Comparison of ENCODE assay signal across 23 mouse cellular contexts in genomic region chr5:25246473-25246865, GRCm38 (mm10). TPM values are rescaled to one million over a fixed set of nuclear protein-coding genes. Genes with fewer than 3 reads are reported as not detected.
"Had no signal": no experiment of that assay in that cellular context is flagged by ENCODE, and none has a peak within 500 bp of the region (broad histone marks: within the 10 kb centered on the region; RNA-seq: fewer than 3 reads in every experiment).

No protein-coding gene starts in this region.

- H3K4me3 ChIP-seq: limb, embryonic 12.5 days; limb, embryonic 15.5 days; lung, embryonic 15.5 days; megakaryocyte, embryonic 14.5 days; midbrain, embryonic 12.5 days; midbrain, embryonic 15.5 days; neural tube, embryonic 12.5 days; neural tube, embryonic 15.5 days had no signal

- H3K27me3 ChIP-seq: limb, embryonic 12.5 days; limb, embryonic 15.5 days; lung, embryonic 15.5 days; megakaryocyte, embryonic 14.5 days; midbrain, embryonic 12.5 days; midbrain, embryonic 15.5 days; neural tube, embryonic 12.5 days; neural tube, embryonic 15.5 days had no signal

- DNase-seq: left cerebral cortex, postnatal 4 days; lung, adult 18-20 months; lung, postnatal 10 days; right cerebral cortex, adult 18-20 months; right cerebral cortex, postnatal 14 days; right cerebral cortex, postnatal 4 days; thymus, adult 2 months; thymus, postnatal 14 days; thymus, postnatal 4 days had no signal

- H3K9ac ChIP-seq: limb, embryonic 12.5 days; limb, embryonic 15.5 days; liver, embryonic 14.5 days; lung, embryonic 15.5 days; midbrain, embryonic 12.5 days; midbrain, embryonic 15.5 days; neural tube, embryonic 12.5 days; neural tube, embryonic 15.5 days had no signal

- H3K27ac ChIP-seq: hindbrain, postnatal 0 days; limb, embryonic 12.5 days; limb, embryonic 15.5 days; liver, embryonic 14.5 days; lung, embryonic 15.5 days; midbrain, embryonic 12.5 days; midbrain, embryonic 15.5 days; neural tube, embryonic 12.5 days; neural tube, embryonic 15.5 days; stomach, postnatal 0 days had no signal

- ATAC-seq: hindbrain, postnatal 0 days; inflammation-experienced regulatory T-cells, adult 6 months; intestine, embryonic 16.5 days; midbrain, embryonic 15.5 days had no signal

- H3K4me2 ChIP-seq: limb, embryonic 12.5 days; limb, embryonic 15.5 days; lung, embryonic 15.5 days; midbrain, embryonic 12.5 days; midbrain, embryonic 15.5 days; neural tube, embryonic 12.5 days; neural tube, embryonic 15.5 days had no signal

- H3K4me1 ChIP-seq: limb, embryonic 12.5 days; limb, embryonic 15.5 days; lung, embryonic 15.5 days; midbrain, embryonic 12.5 days; midbrain, embryonic 15.5 days; neural tube, embryonic 12.5 days; neural tube, embryonic 15.5 days had no signal

- H3K9me3 ChIP-seq: limb, embryonic 12.5 days; limb, embryonic 15.5 days; lung, embryonic 15.5 days; megakaryocyte, embryonic 14.5 days; midbrain, embryonic 12.5 days; midbrain, embryonic 15.5 days; neural tube, embryonic 12.5 days; neural tube, embryonic 15.5 days had no signal

RNA-seq across cellular contexts. Expression of gene E130116L18Rik, which starts 23.5 kb away (rescaled TPM):
- polyA plus RNA-seq: inflammation-experienced regulatory T-cells, adult 6 months; intestine, embryonic 16.5 days; limb, embryonic 12.5 days; limb, embryonic 15.5 days; liver, embryonic 14.5 days; lung, embryonic 15.5 days; midbrain, embryonic 12.5 days; neural tube, embryonic 12.5 days; neural tube, embryonic 15.5 days; stomach, embryonic 14.5 days; thymus, adult 2 months had no signal
